Mouse (Mus musculus): ENCODE data around the gene Calca. TPM values are rescaled to one million over a fixed set of nuclear protein-coding genes. Genes with fewer than 3 reads are reported as not detected.

Calca gene
- total and polyA plus RNA-seq, 3 experiments, result not detected

DNA sequence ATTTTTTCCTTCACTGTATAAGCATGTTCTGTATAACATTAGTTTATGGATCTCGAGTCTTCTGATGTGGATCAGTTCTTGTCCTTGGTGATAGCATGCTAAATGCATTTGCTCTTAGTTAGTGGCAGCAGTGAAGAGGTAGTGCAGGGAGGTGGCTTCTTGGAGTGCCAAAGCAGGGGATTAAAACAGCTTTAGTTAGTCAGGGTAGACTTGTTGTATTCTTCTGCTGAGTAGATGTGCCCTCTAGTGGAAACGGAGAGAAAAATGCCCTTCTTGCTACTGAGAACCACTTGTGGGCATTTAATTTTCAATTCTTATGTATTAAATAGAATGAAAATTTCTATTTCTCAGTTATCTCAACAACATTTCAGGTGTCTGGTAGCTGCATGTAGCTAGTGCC is 36.5 kb upstream of the Calca start (continued):
- TF ChIP-seq ZKSCAN1 (IDR thresholded peaks at IDR 0.05; ENCODE audit: borderline replicate concordance, low read depth, low read length), result no peak
- TF ChIP-seq MAZ (IDR thresholded peaks at IDR 0.05; ENCODE audit: low read depth, low read length), result no peak
- TF ChIP-seq SMC3 (IDR thresholded peaks at IDR 0.05; ENCODE audit: low read depth, low read length), result peak; percentile 68

DNA sequence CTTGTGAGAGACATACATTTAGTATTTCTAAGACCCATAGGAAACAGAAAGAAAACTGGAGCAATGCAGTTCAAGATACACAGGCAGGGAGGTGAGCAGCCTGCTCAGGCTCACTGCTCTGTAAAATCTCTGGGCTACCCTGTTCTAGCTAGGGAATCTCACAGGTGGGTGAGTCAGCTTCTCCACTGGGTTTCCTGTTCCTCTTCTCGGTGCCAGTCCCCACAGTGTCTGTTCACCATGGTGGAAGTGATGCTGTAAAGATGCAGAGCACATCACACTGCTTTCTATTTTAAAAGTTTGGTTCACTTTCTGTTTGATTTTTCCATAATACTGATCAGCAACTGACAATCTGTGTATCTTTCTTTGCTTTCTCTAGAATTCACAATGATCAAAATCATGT is 35.2 kb upstream of the Calca start:
- H3K9me3 ChIP-seq (replicated peaks; ENCODE audit: low read length), result no peaks in the 10 kb centered on the region
- no peaks in the 10 kb centered on the region for H3K27me3 ChIP-seq (replicated peaks)
- H3K4me2 ChIP-seq (ENCODE audit: insufficient read depth, low read depth, poor library complexity, severe bottlenecking), result peak overlapping the region; percentile 60
- H3K4me3 ChIP-seq (replicated peaks in 1 of 3; ENCODE audit: low read depth in 2 of 3, low read length in 2 of 3, poor library complexity in 1 of 3), result no peak overlapping the region
- no peak overlapping the region for H3K27ac ChIP-seq (ENCODE audit: insufficient read depth, low read depth)
- H3K79me2 ChIP-seq (replicated peaks; ENCODE audit: control insufficient read depth, extremely low read depth, insufficient read depth, poor library complexity, severe bottlenecking), result no peaks in the 10 kb centered on the region
- no peak overlapping the region for H3K9ac ChIP-seq (ENCODE audit: insufficient read depth, low read depth)
- H3K4me1 ChIP-seq (ENCODE audit: control insufficient read depth in 1 of 2, insufficient read depth in 2 of 2), result peaks cover 7 to 24% of the 10 kb centered on the region in 2 experiments; a peak in 3 of 4 replicates
- peak; percentile 78 for DNase-seq (ENCODE audit: extremely low read depth)
- in situ Hi-C loops (cut with MboI; ENCODE audit: low pct_ligation_motif_present, low pct_unique_long_range_greater_than_20kb, low sequenced_read_pairs) (no loop called here), dilution Hi-C loops (cut with MboI; ENCODE audit: extremely low pct_ligation_motif_present, extremely low pct_unique_long_range_greater_than_20kb, low sequenced_read_pairs) (no loop called here)
- H3K36me3 ChIP-seq (replicated peaks in 1 of 2; ENCODE audit: control insufficient read depth in 1 of 2, insufficient read depth in 1 of 2, low read length in 1 of 2), result no peaks in the 10 kb centered on the region
- TF ChIP-seq MAX (IDR thresholded peaks at IDR 0.05; ENCODE audit: low read length) (no peak), MEF2A (IDR thresholded peaks at IDR 0.05; ENCODE audit: borderline replicate concordance, low read depth, low read length) (peak; percentile 42; the same call in 1 of the 2 replicates), ETS1 (conservative IDR thresholded peaks at IDR 0.05; ENCODE audit: low read depth, low read length) (peak; percentile 72), JUN (IDR thresholded peaks at IDR 0.05; ENCODE audit: insufficient read depth, low read depth, low read length) (peak; percentile 76), IRF4 (IDR thresholded peaks at IDR 0.05; ENCODE audit: low read depth, low read length) (peak; percentile 74; the same call in 1 of the 2 replicates), JUND (conservative IDR thresholded peaks at IDR 0.05; ENCODE audit: low read depth, low read length) (peak; percentile 78), EP300 (IDR thresholded peaks at IDR 0.05; ENCODE audit: low read length) (peak; percentile 85), SIN3A (IDR thresholded peaks at IDR 0.05; ENCODE audit: low read length) (no peak; the same call in none of the 2 replicates), CHD2 (IDR thresholded peaks at IDR 0.05; ENCODE audit: low read length) (no peak), BHLHE40 (IDR thresholded peaks at IDR 0.05; ENCODE audit: low read depth, low read length) (no peak), UBTF (IDR thresholded peaks at IDR 0.05; ENCODE audit: low read depth, low read length) (0 out of 2 replicates have a peak, but pooled peaks have one; percentile 39), MYC (IDR thresholded peaks at IDR 0.05; ENCODE audit: low read depth, low read length) (0 out of 2 replicates have a peak, but pooled peaks have one; percentile 50), RAD21 (IDR thresholded peaks at IDR 0.05; ENCODE audit: low read depth, low read length) (no peak), TCF12 (IDR thresholded peaks at IDR 0.05; ENCODE audit: low read depth, low read length) (peak; percentile 15; the same call in 1 of the 2 replicates)

DNA sequence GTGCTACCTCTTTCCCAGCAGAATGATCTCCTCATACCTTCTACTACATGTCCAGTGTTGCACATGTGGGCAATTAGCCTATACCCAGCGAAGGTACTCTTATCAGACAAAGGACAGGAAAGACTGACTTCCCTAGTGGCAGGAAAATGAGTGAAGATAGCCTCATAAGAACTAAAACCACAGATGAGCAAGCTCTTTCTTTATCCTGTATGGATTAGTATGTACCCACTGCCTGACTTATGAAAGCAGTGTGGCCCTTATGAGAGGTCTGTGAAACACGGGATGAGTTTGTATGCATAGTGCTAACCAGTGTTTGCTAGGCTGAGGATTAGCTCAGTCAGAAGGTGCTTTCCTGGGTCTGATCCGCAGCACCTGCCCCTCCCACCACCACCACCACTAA is 13.6 kb upstream of the Calca start:
- in situ Hi-C loops (cut with MboI; ENCODE audit: low pct_ligation_motif_present, low pct_unique_long_range_greater_than_20kb, low sequenced_read_pairs), result loop anchor here (25.0 kb wide), 2 partner anchors 387 to 587 kb away; partner anchors contain the start of gene Copb1
- Histone ChIP-seq H3K9me3 (replicated peaks; ENCODE audit: low read length) (no peaks in the 10 kb centered on the region), H3K79me2 (replicated peaks; ENCODE audit: control insufficient read depth, extremely low read depth, insufficient read depth, poor library complexity, severe bottlenecking) (no peaks in the 10 kb centered on the region), H3K36me3 (replicated peaks in 1 of 2; ENCODE audit: control insufficient read depth in 1 of 2, insufficient read depth in 1 of 2, low read length in 1 of 2) (no peaks in the 10 kb centered on the region), H3K27me3 (replicated peaks) (no peaks in the 10 kb centered on the region), H3K4me1 (ENCODE audit: control insufficient read depth in 1 of 2, insufficient read depth in 2 of 2) (no peaks in the 10 kb centered on the region), H3K9ac (ENCODE audit: insufficient read depth, low read depth) (no peak overlapping the region), H3K27ac (ENCODE audit: insufficient read depth, low read depth) (no peak overlapping the region), H3K4me2 (ENCODE audit: insufficient read depth, low read depth, poor library complexity, severe bottlenecking) (no peak overlapping the region), H3K4me3 (replicated peaks in 1 of 3; ENCODE audit: low read depth in 2 of 3, low read length in 2 of 3, poor library complexity in 1 of 3) (no peak overlapping the region)
- TF ChIP-seq TCF12 (IDR thresholded peaks at IDR 0.05; ENCODE audit: low read depth, low read length) (no peak), MAX (IDR thresholded peaks at IDR 0.05; ENCODE audit: low read length) (no peak), IRF4 (IDR thresholded peaks at IDR 0.05; ENCODE audit: low read depth, low read length) (no peak), HCFC1 (IDR thresholded peaks at IDR 0.05; ENCODE audit: low read depth, low read length) (no peak), ZNF384 (IDR thresholded peaks at IDR 0.05; ENCODE audit: low read depth, low read length) (no peak), E2F4 (IDR thresholded peaks at IDR 0.05; ENCODE audit: insufficient replicate concordance, low read depth, low read length) (no peak), USF2 (conservative IDR thresholded peaks at IDR 0.05; ENCODE audit: low read depth, low read length) (no peak), ZKSCAN1 (IDR thresholded peaks at IDR 0.05; ENCODE audit: borderline replicate concordance, low read depth, low read length) (no peak), MAZ (IDR thresholded peaks at IDR 0.05; ENCODE audit: low read depth, low read length) (no peak), TBP (conservative IDR thresholded peaks at IDR 0.05; ENCODE audit: low read depth, low read length) (no peak), ZMIZ1 (IDR thresholded peaks at IDR 0.05; ENCODE audit: low read depth, low read length) (no peak), POLR2A (IDR thresholded peaks at IDR 0.05; ENCODE audit: low read depth, low read length) (no peak), USF1 (IDR thresholded peaks at IDR 0.05; ENCODE audit: low read depth, low read length) (no peak), ETS1 (conservative IDR thresholded peaks at IDR 0.05; ENCODE audit: low read depth, low read length) (no peak), JUN (IDR thresholded peaks at IDR 0.05; ENCODE audit: insufficient read depth, low read depth, low read length) (no peak)
- no peak for DNase-seq (ENCODE audit: extremely low read depth)
- dilution Hi-C loops (cut with MboI; ENCODE audit: extremely low pct_ligation_motif_present, extremely low pct_unique_long_range_greater_than_20kb, low sequenced_read_pairs), result no loop called here

All from CH12.LX (cell line).